Mouse (Mus musculus) liver, embryonic 12.5 days (tissue): ENCODE measurements at regions not wholly inside any gene's neighbourhood (a gene's known extent, or its start where the extent isn't known, plus 50 kb on each side); places are given as distances from the start of the nearest gene placed in this dataset.
"Not testable (repeated sequence)": the region's sequence is repeated elsewhere in the genome, so short reads cannot be mapped to it uniquely, and the experiment has no call there.

Experiments
- ATAC-seq: fragments of 200-750 bp; cut with Nextera tagmentation; 2 replicates; pipeline ENCODE4 v1.8.0; 2017; ENCODE audit warnings: moderate number of reproducible peaks, mild to moderate bottlenecking, moderate library complexity
- H3K27ac ChIP-seq: fragments of 300-500 bp; sonication (generic); 2 replicates; pipeline ENCODE4 v1.5.1; 2016; ENCODE audit warnings: mild to moderate bottlenecking
- H3K27me3 ChIP-seq: fragments of 300-500 bp; sonication (generic); replicated peaks from 2 replicates; pipeline ENCODE4 v1.6.1; 2016; ENCODE audit warnings: mild to moderate bottlenecking, moderate library complexity
- H3K36me3 ChIP-seq: fragments of 300-500 bp; sonication (generic); 2 replicates; pipeline ENCODE4 v1.6.1; 2016; ENCODE audit warnings: mild to moderate bottlenecking, moderate library complexity
- H3K4me1 ChIP-seq: fragments of 300-500 bp; sonication (generic); 2 replicates; pipeline ENCODE4 v1.6.1; 2016
- H3K4me2 ChIP-seq: fragments of 300-500 bp; sonication (generic); 2 replicates; pipeline ENCODE4 v1.6.1; 2016; ENCODE audit warnings: mild to moderate bottlenecking, moderate library complexity
- H3K4me3 ChIP-seq: fragments of 300-500 bp; sonication (generic); 2 replicates; pipeline ENCODE4 v1.5.1; 2016; ENCODE audit warnings: mild to moderate bottlenecking, moderate library complexity
- H3K9ac ChIP-seq: fragments of 300-500 bp; sonication (generic); 2 replicates; pipeline ENCODE4 v1.6.1; 2016; ENCODE audit warnings: mild to moderate bottlenecking, moderate library complexity
- H3K9me3 ChIP-seq: fragments of 300-500 bp; sonication (generic); replicated peaks from 2 replicates; pipeline ENCODE4 v1.6.1; 2016; ENCODE audit warnings: mild to moderate bottlenecking, moderate library complexity
- WGBS: fragments of 180-500 bp; shearing (Covaris S2); methylation state at CpG from one replicate; pipeline ENCODE4 v1.1.7; 2016; ENCODE audit not compliant: insufficient replicate concordance; 5-methylcytosine and 5-hydroxymethylcytosine counted together

DNA sequence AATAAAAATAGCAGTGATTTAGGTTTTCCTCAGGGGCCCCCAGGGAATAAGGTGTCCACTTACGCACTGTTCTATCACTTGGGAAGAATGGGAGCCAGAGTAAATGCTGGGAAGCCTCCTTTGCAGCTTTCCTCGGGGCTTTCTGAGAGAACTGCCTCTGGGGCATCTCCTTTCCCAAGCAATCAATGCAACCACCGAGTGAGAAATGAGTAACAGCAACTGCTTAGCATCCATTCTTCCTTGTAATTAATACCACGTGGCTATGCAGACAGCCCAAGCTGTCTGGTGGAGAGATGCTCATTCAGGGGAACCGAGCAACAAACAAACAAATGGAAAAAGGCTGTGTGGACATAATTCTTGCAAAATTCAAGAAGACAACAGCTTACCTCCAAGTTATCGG lies 117.9 kb upstream of the Camk1g start:
- WGBS: 54% methylated on average over 6 of the region's 6 CpGs
- H3K4me1 ChIP-seq: no peaks in the 10 kb centered on the region
- no peaks in the 10 kb centered on the region for H3K9me3 ChIP-seq
- H3K9ac ChIP-seq: no peak overlapping the region
- ATAC-seq: no peak
- H3K4me3 ChIP-seq: no peak overlapping the region
- no peaks in the 10 kb centered on the region for H3K27me3 ChIP-seq
- H3K27ac ChIP-seq: no peak overlapping the region
- no peaks in the 10 kb centered on the region for H3K36me3 ChIP-seq
- no peak overlapping the region for H3K4me2 ChIP-seq

DNA sequence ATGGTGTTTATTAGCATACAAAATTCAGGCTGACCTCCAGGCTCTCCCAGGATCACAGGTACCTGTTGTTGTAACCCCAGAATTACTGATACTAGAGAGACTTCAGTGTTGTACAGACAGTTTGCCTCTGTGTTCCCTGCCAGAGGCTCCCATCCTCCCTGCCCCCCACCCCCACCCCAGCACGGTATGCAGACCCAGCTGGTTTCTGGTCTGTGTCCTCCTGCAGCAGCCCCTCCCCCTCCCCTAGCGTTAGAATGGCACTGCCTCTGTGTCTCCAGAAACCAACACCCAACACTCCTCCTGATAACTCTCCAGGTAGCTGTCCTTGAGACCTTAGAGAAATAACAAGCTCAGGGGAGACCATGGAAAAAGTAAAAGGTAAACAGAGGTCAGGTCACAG lies 116.6 kb upstream of the Camk1g start:
- not testable (repeated sequence) for H3K27ac ChIP-seq, H3K4me3 ChIP-seq, ATAC-seq, H3K4me1 ChIP-seq, H3K27me3 ChIP-seq, H3K9me3 ChIP-seq, H3K9ac ChIP-seq, H3K4me2 ChIP-seq, H3K36me3 ChIP-seq
- 8% methylated on average over 2 of the region's 2 CpGs for WGBS

DNA sequence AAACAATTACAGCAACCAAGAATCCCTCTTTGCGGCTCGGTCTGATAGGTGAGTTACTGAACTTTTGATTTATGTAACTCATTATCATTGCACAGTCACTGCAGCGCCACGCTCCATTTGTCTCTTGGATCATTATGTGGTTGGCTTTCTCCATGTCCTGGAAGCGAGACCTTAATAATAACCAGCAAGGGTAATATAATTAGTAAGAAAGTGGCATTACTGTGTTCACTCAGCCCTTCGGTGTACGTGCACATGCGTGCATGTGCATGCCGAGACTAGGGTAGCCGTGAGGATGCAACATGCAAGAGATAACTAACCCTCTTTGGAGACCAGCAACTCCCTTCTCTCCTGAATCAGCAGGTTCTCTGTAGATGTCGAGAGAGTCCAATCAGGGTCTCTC lies 114.9 kb upstream of the Camk1g start:
- Histone ChIP-seq H3K4me1 (no peaks in the 10 kb centered on the region), H3K36me3 (no peaks in the 10 kb centered on the region), H3K4me2 (no peak overlapping the region), H3K27me3 (no peaks in the 10 kb centered on the region), H3K9me3 (no peaks in the 10 kb centered on the region), H3K27ac (no peak overlapping the region), H3K4me3 (no peak overlapping the region), H3K9ac (no peak overlapping the region)
- 77% methylated on average over 11 of the region's 11 CpGs for WGBS
- ATAC-seq: no peak

DNA sequence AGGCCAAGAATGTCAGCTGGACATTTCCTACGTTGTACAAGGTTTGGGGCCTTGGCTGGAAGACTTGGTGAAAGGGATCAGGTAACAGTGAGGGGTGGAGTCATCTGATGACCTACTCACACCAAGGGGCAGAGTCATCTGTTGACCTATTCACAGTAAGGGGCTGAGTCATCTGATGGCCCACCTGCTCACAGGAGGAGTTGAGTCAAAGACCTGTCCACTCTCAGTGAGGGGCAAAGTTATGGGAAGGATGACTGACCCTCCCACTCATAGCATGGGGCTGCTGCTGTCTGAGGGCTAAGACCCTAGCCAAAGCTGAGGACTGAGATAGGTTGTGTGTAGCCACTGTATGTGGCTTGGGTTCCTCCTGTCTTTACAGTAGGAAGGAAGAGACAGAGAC lies 107.2 kb upstream of the Camk1g start:
- Histone ChIP-seq H3K9me3 (no peaks in the 10 kb centered on the region), H3K9ac (no peak overlapping the region), H3K4me3 (no peak overlapping the region), H3K4me2 (no peak overlapping the region), H3K36me3 (no peaks in the 10 kb centered on the region), H3K4me1 (no peaks in the 10 kb centered on the region), H3K27ac (no peak overlapping the region), H3K27me3 (no peaks in the 10 kb centered on the region)
- no peak for ATAC-seq
- 54% methylated on average over 1 of the region's 1 CpGs for WGBS

DNA sequence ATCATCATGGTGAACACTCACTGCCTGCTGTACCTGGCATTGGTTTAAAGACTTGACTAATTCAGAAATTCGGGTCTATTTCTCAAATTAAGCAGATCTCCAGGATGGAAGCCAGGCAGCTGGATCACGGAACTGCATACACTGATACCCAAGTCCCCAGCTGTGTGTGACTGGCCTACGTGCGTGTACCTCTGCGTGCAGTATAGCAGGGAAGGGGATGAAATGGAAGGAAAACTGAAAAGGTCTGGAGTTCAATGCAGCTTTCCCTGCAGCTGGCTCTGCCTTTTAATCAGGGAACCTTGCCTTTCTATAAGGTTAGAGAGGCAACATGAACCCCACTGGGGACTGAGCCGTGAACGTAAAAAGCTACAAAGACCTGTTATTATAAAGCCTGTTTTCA lies 106.7 kb upstream of the Camk1g start:
- Histone ChIP-seq H3K4me1 (no peaks in the 10 kb centered on the region), H3K4me3 (no peak overlapping the region), H3K9me3 (no peaks in the 10 kb centered on the region), H3K4me2 (no peak overlapping the region), H3K9ac (no peak overlapping the region), H3K27ac (no peak overlapping the region), H3K27me3 (no peaks in the 10 kb centered on the region), H3K36me3 (no peaks in the 10 kb centered on the region)
- no peak for ATAC-seq
- WGBS: 81% methylated on average over 7 of the region's 7 CpGs

DNA sequence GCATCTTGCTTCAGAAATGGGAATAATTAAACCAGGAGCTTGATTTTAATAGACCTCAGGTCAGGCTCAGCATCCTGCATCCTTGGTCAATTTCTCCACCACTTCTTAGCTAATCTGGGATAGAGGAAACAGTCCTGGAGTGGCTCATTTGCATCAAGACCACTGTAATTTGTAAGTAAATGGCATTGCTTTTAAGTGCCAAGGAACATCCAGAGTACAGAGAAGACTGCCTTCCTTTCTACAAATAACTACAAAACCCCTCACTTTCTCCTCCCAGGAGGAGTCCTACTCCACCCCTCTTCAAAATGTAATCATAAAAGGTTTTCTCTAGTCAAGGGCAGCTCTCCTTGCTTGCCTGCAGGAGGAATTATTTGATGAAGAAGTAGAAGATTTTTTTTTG lies 96.2 kb upstream of the Camk1g start:
- ATAC-seq: no peak
- Histone ChIP-seq H3K27ac (no peak overlapping the region), H3K4me2 (no peak overlapping the region), H3K36me3 (no peaks in the 10 kb centered on the region), H3K9ac (no peak overlapping the region), H3K4me3 (no peak overlapping the region), H3K4me1 (no peaks in the 10 kb centered on the region), H3K9me3 (no peaks in the 10 kb centered on the region), H3K27me3 (no peaks in the 10 kb centered on the region)

DNA sequence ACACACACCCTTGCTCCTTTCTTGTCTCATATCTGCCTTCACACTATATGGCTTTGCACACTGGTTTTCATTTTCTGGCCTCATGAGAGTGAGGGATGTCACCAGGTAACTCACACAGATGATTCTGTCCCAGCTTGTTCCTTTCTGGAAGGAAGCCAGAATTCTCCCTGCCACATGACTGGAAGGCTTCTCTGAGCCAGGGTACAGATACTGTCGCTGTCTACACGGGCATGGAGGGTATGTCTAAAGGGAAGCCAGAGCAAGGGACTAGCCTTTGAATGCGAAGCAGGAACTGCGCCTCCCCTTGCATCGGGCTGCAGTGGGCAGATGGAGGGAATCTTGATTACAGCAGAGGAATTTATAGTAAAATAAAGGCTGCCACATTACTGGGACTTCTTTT lies 89.6 kb upstream of the Camk1g start:
- Histone ChIP-seq H3K4me3 (no peak overlapping the region), H3K36me3 (no peaks in the 10 kb centered on the region), H3K9ac (no peak overlapping the region), H3K4me1 (no peaks in the 10 kb centered on the region), H3K27ac (no peak overlapping the region), H3K9me3 (no peaks in the 10 kb centered on the region), H3K4me2 (no peak overlapping the region), H3K27me3 (no peaks in the 10 kb centered on the region)
- 57% methylated on average over 5 of the region's 5 CpGs for WGBS
- no peak for ATAC-seq

DNA sequence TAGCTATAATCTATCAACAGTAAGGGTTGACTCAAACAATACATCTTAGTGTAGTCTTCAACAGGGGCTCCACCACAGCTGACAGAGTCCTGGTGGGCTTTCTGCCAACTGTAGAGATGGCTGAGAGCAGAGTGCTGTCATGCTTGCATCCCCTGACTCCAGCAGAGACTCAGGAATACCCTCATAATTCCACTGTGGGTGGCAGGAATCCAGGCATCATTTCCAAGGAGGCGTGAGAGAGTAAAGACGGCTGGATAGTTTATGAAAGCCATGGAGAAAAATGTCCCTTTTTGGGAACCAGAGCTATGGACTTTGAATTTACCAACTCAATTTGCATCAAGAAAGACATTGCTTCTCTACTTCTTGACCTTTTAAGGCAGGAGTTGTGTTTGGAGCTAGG lies 87.8 kb upstream of the Camk1g start:
- 66% methylated on average over 2 of the region's 2 CpGs for WGBS
- Histone ChIP-seq H3K27ac (no peak overlapping the region), H3K4me2 (no peak overlapping the region), H3K27me3 (no peaks in the 10 kb centered on the region), H3K9ac (no peak overlapping the region), H3K4me1 (no peaks in the 10 kb centered on the region), H3K9me3 (no peaks in the 10 kb centered on the region), H3K36me3 (no peaks in the 10 kb centered on the region), H3K4me3 (no peak overlapping the region)
- ATAC-seq: no peak

DNA sequence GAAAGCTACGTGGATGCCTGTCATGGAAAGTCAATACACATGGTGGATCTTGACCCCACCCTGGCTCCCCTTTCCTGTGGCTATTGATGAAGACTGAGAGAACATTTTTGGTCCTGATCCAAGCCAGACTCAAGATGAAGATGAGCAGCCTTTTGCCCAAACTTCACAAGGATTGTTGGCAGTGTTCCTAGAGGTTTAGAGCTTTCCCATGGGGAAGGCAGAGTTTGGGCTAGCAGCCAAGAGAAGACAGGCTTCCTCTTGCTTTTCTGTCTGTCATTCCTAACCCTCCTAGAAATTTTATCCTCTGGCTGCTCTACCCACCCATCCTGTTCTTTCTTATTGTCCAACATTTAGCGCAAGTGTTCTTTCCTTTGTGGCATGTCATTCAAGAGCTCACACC lies 83.6 kb upstream of the Camk1g start:
- Histone ChIP-seq H3K9ac (no peak overlapping the region), H3K4me2 (no peak overlapping the region), H3K27ac (no peak overlapping the region), H3K36me3 (no peaks in the 10 kb centered on the region), H3K27me3 (no peaks in the 10 kb centered on the region), H3K9me3 (no peaks in the 10 kb centered on the region), H3K4me1 (no peaks in the 10 kb centered on the region), H3K4me3 (no peak overlapping the region)
- ATAC-seq: no peak
- 59% methylated on average over 2 of the region's 2 CpGs for WGBS

DNA sequence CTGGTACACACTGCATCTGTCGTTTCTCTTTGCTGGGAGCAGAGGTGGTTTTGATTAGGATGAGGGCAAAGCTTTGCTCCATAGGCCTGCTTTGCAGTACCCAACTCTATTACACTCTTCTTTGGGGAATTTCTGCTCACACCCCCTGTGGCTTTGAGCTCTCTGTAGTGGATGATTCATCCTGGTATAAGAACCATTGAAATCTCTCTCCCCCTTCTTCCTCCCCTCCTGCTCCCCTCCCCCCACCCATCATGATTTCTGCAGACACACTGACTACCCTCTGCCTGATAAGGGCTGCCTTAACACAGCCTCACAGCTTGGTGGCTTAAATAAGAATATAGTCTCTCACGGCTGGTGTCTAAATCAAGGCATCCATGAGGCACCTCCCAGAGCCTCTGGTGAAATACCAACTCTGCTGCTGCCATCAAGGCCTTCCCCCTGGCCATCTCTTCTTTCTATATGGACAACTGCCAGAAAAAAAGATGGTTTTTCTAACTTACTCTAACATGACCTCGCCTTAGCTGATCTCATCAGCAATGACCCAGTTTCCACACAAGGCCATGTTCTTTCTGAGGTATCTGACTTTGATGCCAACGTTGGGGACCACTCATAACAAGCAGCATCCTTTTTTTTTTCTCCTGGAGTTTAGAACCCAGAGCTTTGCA lies 81.5 kb upstream of the Camk1g start:
- Histone ChIP-seq H3K9me3 (no peaks in the 10 kb centered on the region), H3K27ac (no peak overlapping the region), H3K4me3 (no peak overlapping the region), H3K4me1 (no peaks in the 10 kb centered on the region), H3K27me3 (no peaks in the 10 kb centered on the region), H3K4me2 (no peak overlapping the region), H3K9ac (no peak overlapping the region), H3K36me3 (no peaks in the 10 kb centered on the region)
- WGBS: 34% methylated on average over 4 of the region's 4 CpGs
- ATAC-seq: no peak

DNA sequence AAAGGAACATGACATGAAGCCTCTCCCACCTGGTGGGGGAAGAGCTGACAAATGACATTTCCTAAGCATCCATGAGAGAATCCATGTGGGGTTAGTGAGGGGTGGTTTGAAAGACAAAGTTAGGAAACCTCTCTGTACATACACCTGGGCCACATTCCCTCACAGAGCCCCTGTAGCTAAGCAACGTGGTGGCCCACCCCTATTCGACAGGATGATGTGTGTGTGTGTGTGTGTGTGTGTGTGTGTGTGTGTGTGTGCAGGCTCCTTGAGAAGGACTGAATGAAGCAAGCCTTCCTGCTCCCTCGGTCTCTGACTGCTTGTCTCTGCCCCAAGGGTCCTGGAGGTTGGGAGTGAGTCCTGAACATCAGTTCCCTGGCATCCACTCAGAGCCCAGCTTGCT lies 80.7 kb upstream of the Camk1g start:
- no peaks in the 10 kb centered on the region for H3K27me3 ChIP-seq
- no peak overlapping the region for H3K27ac ChIP-seq
- H3K4me1 ChIP-seq: no peaks in the 10 kb centered on the region
- no peak overlapping the region for H3K9ac ChIP-seq
- no peak overlapping the region for H3K4me3 ChIP-seq
- no peaks in the 10 kb centered on the region for H3K9me3 ChIP-seq
- ATAC-seq: no peak
- H3K4me2 ChIP-seq: no peak overlapping the region
- H3K36me3 ChIP-seq: no peaks in the 10 kb centered on the region
- 35% methylated on average over 3 of the region's 3 CpGs for WGBS

DNA sequence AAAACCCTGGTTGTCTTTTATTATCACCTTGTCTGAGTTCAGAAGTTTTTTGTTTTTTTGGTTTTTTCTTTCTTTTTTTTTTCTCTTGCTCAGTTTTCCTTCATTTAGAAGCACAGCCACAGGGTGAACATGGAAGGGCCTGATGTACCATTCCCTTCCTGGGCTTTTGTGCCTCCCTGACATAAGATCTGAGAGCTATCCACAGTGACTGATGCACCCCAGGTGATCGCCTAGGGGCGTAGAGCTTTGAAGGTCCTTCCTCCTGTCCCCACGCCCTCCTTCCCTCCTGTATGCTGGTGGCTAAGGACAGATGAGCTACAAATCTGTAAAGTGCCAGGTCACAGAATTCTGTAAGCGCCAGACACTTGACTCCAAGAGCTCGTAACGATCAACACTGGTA lies 80.1 kb upstream of the Camk1g start:
- Histone ChIP-seq H3K9ac (no peak overlapping the region), H3K9me3 (no peaks in the 10 kb centered on the region), H3K27me3 (no peaks in the 10 kb centered on the region), H3K4me3 (no peak overlapping the region), H3K4me2 (no peak overlapping the region), H3K27ac (no peak overlapping the region), H3K36me3 (no peaks in the 10 kb centered on the region), H3K4me1 (no peaks in the 10 kb centered on the region)
- no peak for ATAC-seq
- 54% methylated on average over 6 of the region's 6 CpGs for WGBS

DNA sequence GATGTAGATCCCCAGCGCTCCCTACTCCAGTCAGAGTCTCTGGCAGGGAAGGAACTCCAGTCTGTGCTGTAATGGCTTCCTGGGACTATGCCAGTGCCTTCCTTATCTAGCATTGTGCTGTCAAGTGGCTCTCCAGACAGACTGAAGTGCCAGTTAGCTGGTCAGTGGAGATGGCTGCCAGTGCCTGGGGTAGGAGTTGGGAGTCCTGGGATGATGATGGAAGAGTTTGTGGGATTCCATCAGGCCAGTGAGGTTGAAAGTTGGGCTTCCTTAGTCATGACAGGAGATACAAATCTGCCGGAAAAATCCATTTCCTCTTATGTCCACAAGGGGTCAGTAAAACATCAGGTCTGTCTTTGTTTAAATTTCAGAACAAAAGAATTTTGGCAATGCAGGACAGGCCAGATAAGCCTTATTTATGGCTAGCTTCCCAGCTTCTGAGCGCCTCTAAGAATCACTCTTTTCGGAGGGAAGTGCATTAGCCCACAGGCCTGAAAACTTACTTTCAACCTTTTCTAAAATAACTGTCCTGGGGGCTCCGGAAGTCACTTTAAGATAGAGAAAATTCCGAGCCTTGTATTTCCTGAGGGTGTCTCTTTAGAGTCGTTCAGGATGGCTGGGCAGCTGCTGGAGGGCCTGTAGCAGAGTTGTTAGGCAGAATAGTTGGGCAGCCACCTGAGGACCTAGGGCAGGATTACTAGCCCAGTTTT lies 79.5 kb upstream of the Camk1g start:
- Histone ChIP-seq H3K27me3 (no peaks in the 10 kb centered on the region), H3K27ac (no peak overlapping the region), H3K9ac (no peak overlapping the region), H3K9me3 (no peaks in the 10 kb centered on the region), H3K36me3 (no peaks in the 10 kb centered on the region), H3K4me1 (no peaks in the 10 kb centered on the region), H3K4me3 (no peak overlapping the region), H3K4me2 (no peak overlapping the region)
- 13% methylated on average over 7 of the region's 7 CpGs for WGBS
- no peak for ATAC-seq
